Mouse (Mus musculus): ENCODE measurements around the gene Trnau1ap. TPM values are rescaled to one million over a fixed set of nuclear protein-coding genes. Genes with fewer than 3 reads are reported as not detected.
A peak's percentile ranks its signal among the peaks of the same experiment; 100 is the strongest.

The Trnau1ap gene
- total and polyA plus RNA-seq, 3 experiments, result 60.7 to 80.5 (median 71.5) TPM

- no peaks in the 10 kb centered on the region for H3K9me3 ChIP-seq (replicated peaks; ENCODE audit: low read length)
- no peaks in the 10 kb centered on the region for H3K79me2 ChIP-seq (replicated peaks; ENCODE audit: control insufficient read depth, extremely low read depth, insufficient read depth, poor library complexity, severe bottlenecking)
- DNase-seq (ENCODE audit: extremely low read depth), result no peak
- H3K27ac ChIP-seq (ENCODE audit: insufficient read depth, low read depth), result peak overlapping the region; percentile 63
- dilution Hi-C loops (cut with MboI; ENCODE audit: extremely low pct_ligation_motif_present, extremely low pct_unique_long_range_greater_than_20kb, low sequenced_read_pairs) (no loop called here), in situ Hi-C loops (cut with MboI; ENCODE audit: low pct_ligation_motif_present, low pct_unique_long_range_greater_than_20kb, low sequenced_read_pairs) (loop anchor here (5.0 to 25.0 kb wide), 3 partner anchors 37 to 212 kb away; partner anchors contain the start of genes Phactr4 and Sesn2)
- no peak; the same call in 1 of the 2 replicates for TF ChIP-seq RCOR1 (conservative IDR thresholded peaks at IDR 0.05; ENCODE audit: low read depth, low read length)
- TF ChIP-seq MYC (IDR thresholded peaks at IDR 0.05; ENCODE audit: low read depth, low read length), result peak; percentile 17; the same call in 1 of the 2 replicates
- TF ChIP-seq UBTF (IDR thresholded peaks at IDR 0.05; ENCODE audit: low read depth, low read length), result no peak
- TF ChIP-seq TBP (conservative IDR thresholded peaks at IDR 0.05; ENCODE audit: low read depth, low read length), result 0 out of 2 replicates have a peak, but pooled peaks have one; percentile 44
- TF ChIP-seq MXI1 (IDR thresholded peaks at IDR 0.05; ENCODE audit: low read depth, low read length), result no peak
- no peak for TF ChIP-seq SMC3 (IDR thresholded peaks at IDR 0.05; ENCODE audit: low read depth, low read length)
- no peak for TF ChIP-seq SIN3A (IDR thresholded peaks at IDR 0.05; ENCODE audit: low read length)
- no peak for TF ChIP-seq NRF1 (IDR thresholded peaks at IDR 0.05; ENCODE audit: low read depth, low read length)
- TF ChIP-seq ZC3H11A (IDR thresholded peaks at IDR 0.05; ENCODE audit: low read depth, low read length), result no peak
- TF ChIP-seq RAD21 (IDR thresholded peaks at IDR 0.05; ENCODE audit: low read depth, low read length), result no peak
- no peak for TF ChIP-seq MAZ (IDR thresholded peaks at IDR 0.05; ENCODE audit: low read depth, low read length)
- no peak for TF ChIP-seq KAT2A (IDR thresholded peaks at IDR 0.05; ENCODE audit: insufficient replicate concordance, low read length)
- TF ChIP-seq EP300 (IDR thresholded peaks at IDR 0.05; ENCODE audit: low read length), result peak; percentile 85
- TF ChIP-seq JUN (IDR thresholded peaks at IDR 0.05; ENCODE audit: insufficient read depth, low read depth, low read length), result peak; percentile 93
- TF ChIP-seq GABPA (IDR thresholded peaks at IDR 0.05; ENCODE audit: insufficient replicate concordance, low read depth, low read length), result no peak
- no peak for TF ChIP-seq CTCF (conservative IDR thresholded peaks at IDR 0.05 in 1 of 2, IDR thresholded peaks at IDR 0.05 in 1 of 2; ENCODE audit: low read depth in 2 of 2, low read length in 2 of 2)
- no peak for TF ChIP-seq USF2 (conservative IDR thresholded peaks at IDR 0.05; ENCODE audit: low read depth, low read length)
- no peak for TF ChIP-seq CHD1 (IDR thresholded peaks at IDR 0.05; ENCODE audit: low read depth, low read length)
- no peak for TF ChIP-seq POLR2AphosphoS2 (IDR thresholded peaks at IDR 0.05; ENCODE audit: low read depth, low read length)
- TF ChIP-seq HCFC1 (IDR thresholded peaks at IDR 0.05; ENCODE audit: low read depth, low read length), result no peak
- TF ChIP-seq NELFE (IDR thresholded peaks at IDR 0.05; ENCODE audit: low read depth, low read length), result 0 out of 2 replicates have a peak, but pooled peaks have one; percentile 25
- peak; percentile 90 for TF ChIP-seq JUND (conservative IDR thresholded peaks at IDR 0.05; ENCODE audit: low read depth, low read length)
- no peak for TF ChIP-seq ZKSCAN1 (IDR thresholded peaks at IDR 0.05; ENCODE audit: borderline replicate concordance, low read depth, low read length)
- peak; percentile 63; the same call in 1 of the 2 replicates for TF ChIP-seq TCF12 (IDR thresholded peaks at IDR 0.05; ENCODE audit: low read depth, low read length)
- TF ChIP-seq ETS1 (conservative IDR thresholded peaks at IDR 0.05; ENCODE audit: low read depth, low read length), result peak; percentile 84
- TF ChIP-seq MEF2A (IDR thresholded peaks at IDR 0.05; ENCODE audit: borderline replicate concordance, low read depth, low read length), result peak; percentile 63; the same call in 1 of the 2 replicates
- peak; percentile 23; the same call in 1 of the 2 replicates for TF ChIP-seq IRF4 (IDR thresholded peaks at IDR 0.05; ENCODE audit: low read depth, low read length)
- no peak for TF ChIP-seq PAX5 (IDR thresholded peaks at IDR 0.05; ENCODE audit: low read length)
- no peaks in the 10 kb centered on the region for H3K27me3 ChIP-seq (replicated peaks)
- peaks cover 0 to 7% of the 10 kb centered on the region in 2 experiments for H3K36me3 ChIP-seq (replicated peaks in 1 of 2; ENCODE audit: control insufficient read depth in 1 of 2, insufficient read depth in 1 of 2, low read length in 1 of 2)
- peaks cover 10 to 26% of the 10 kb centered on the region in 2 experiments for H3K4me1 ChIP-seq (ENCODE audit: control insufficient read depth in 1 of 2, insufficient read depth in 2 of 2)
- no peak overlapping the region for H3K9ac ChIP-seq (ENCODE audit: insufficient read depth, low read depth)
- H3K4me3 ChIP-seq (replicated peaks in 1 of 3; ENCODE audit: low read depth in 2 of 3, low read length in 2 of 3, poor library complexity in 1 of 3), result no peak overlapping the region
- peak overlapping the region; percentile 52; the same call in 1 of the 2 replicates for H3K4me2 ChIP-seq (ENCODE audit: insufficient read depth, low read depth, poor library complexity, severe bottlenecking)
Observed at GRCm38 (mm10) chr4:132299849-132300248, 29.5 kb downstream of the Trnau1ap start.
